Mouse (Mus musculus): ENCODE measurements at regions not wholly inside any gene's neighbourhood (a gene's known extent, or its start where the extent isn't known, plus 50 kb on each side); places are given as distances from the start of the nearest gene placed in this dataset.

DNA sequence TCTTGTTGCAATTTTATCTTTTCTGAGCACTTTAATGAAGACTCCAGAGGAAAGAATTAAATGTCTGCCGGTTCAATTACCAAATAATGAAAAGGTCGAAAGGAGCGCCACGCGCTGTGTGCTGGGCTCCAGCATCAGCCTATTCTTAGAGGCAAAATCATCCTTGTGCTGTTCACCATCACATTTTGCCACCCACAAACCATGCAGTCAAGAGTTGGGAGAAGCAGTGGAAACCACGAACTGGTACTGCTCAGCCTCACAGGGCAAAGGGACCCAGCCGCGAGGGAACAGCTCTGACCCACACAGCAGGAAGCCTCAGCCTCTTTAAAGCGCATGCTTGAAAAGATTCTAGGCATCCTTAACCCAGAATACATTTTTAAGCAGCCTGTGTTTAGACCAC, 134.0 kb upstream of the Pum3 start:
- DNase-seq (ENCODE audit: low spot score) = no peak

DNA sequence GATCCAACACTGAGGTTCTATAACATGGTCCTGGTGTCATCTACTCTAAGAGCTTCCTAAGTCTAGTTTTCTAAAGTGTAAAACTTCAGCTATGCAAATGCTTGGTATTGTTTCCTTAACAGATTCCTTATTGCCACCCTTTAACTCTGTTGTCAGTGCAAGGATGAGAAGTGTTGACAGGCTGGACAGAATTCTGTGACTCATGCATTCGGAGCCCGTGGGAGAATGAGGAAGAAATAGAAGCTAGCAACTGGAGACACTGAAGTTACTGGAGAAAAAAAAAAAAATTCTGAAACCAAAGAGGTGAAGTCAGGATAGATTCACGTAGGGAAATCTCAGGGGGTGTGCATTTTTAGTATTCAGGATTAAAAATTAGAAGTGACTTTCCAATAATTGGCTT, 128.6 kb upstream of the Pum3 start:
- no peak for DNase-seq (ENCODE audit: low spot score)

DNA sequence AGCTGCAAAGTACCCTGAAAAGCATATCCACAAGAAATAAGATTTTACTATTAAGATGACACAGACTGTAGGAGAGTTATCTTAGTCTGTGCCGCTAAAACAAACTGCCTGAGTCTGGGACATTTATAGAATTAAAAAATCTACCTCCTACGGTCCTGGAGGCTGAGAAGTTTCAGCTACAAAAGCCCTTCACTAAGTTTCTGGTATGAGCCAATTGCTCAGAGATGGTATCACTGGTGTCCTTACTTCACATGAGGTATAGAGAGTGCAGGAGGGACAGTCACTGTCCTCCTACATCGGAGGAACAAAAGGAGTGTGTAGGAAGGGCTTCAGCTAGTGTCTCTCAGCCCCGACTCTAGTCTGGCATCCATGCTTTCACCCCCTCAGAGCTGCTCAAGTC, 127.1 kb upstream of the Pum3 start:
- no peak for DNase-seq (ENCODE audit: low spot score)

DNA sequence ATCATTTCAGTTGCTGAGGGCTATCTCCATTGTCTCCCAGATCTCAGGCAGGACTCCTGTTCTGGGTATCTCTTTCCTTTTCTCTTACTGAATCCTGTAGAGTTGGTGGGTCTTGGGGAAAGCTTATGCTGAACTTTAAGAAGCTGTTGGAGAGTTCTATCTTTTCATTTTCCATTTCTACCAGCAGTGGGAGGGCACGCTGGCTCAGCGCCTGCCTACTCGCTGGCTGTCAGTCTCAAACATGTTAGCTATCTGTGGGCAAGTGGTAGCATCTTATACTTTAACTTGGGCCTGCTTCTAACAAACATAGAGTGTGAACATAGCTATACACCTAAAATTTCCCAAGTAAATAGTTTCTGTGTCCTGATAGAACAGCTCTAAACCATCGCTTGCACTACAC, 125.2 kb upstream of the Pum3 start:
- DNase-seq (ENCODE audit: low spot score) = no peak

DNA sequence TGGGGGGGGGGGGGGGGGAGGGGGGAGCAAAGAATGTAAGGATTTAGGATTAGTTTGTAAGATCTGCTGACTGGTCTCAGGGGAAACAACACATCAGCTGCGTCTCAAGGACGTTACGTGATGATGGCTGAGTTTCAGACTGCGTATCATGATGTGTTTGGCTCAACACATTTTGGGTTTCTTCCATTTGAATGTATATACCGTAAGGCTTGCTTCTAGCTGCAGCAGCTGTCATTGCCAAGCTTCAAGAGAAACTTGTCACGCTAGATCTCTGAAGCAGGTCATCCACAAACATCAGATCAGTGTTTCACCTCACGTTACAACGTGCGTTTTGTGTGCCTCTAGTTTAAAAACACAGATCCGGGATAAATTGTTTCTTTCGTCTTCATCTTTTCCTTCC, 123.6 kb upstream of the Pum3 start:
- no peak for DNase-seq (ENCODE audit: low spot score)

DNA sequence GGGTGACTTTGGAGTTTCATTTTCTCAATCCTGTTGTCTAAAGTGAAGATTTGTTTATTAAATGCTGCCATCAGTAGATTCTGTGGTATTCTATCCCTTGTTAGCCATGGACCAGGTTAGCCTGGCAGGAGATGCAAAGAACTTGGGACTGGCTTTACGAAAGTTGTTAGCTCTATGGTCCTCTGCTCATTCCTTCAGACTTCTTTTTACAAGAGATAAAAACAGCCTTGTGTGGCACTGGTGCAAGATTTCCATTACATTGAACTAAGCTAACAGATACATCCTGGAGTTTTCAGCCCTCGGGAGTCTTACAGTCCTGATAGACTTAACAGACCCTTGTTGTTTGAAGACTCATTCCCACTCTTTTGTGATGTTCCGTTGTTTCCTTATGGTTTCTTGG, 108.1 kb upstream of the Pum3 start:
- no peak for DNase-seq (ENCODE audit: low spot score)

DNA sequence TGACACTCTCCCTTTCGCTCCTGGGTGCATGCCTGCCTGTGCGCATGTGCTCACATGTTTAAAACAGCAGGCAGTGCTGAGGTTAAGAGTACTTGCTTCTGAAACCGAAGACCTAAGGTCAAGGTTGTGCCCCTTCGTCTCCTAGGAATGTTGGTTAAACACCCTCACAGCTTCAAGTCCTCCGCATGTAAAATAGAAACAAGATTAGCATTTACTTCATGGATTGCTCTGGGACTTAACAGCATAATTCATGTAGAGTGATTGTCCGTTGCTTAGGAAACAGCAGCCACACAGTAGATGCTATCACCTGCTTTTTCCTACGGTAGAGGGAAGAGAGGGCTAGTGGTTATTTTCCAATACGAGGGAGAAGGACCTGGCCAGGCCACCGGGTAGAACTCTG, 107.4 kb upstream of the Pum3 start:
- no peak for DNase-seq (ENCODE audit: low spot score)

DNA sequence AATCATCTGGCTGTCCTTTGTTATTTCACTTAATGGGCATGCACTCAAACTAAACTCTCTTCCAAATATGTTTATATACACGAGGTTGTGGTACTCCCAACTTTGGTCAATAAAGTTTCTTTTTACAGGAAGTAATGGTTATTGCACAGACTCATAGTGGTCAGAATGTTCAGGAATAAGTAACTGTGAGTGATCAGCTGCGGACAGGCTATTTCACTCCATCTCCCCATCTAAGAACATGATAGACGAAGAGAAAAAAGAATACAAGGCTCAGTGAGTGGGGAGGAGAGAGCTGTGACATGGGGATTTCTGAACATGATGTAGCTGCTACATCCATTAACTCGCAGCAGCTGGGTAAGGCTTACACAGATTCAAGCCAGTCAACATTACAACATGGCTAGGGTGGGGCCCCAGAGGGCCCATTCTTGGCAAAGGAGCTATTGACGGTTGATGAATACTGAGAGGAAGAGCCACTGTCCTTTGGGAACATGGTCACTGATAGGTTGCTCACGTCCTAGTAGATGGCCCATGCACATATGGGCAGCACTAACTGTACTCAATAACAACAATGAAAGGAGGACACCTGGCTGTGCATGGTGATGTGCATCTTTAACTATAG, 98.4 kb upstream of the Pum3 start:
- DNase-seq (ENCODE audit: low spot score) = no peak

DNA sequence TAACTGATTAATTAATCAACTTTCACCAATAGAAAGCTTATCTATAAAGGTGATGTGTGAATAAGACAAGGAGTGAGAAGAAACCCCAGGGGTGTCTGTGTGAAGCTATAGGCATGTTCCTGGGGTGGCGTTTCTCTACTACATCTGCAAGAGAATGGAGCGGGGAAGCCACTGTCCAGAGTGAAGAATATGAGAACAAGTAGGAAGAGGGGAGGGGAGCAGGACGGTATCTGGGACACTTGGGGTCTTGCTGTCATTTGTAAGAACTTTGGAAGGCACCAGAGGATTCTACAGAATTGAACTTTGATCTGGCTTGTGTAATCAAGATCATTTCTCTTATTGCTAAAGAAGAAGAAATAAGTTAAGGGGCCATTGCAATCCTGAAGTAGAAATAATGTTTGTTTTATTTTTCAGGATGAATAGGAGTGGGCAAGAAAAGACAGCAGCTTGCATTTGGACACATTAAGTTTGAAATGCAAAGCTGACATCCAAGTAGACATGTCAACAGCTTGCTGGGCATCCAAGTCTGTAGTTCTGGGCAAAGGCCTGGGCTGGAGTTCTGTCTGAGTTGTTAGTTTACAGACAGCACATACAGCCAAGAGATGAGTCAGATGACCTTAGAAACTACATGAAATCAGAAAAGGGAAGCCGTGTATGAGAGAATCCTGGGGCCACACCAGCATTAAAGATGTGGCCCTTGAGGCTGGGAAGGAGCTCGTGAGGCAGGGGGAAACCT, 89.9 kb upstream of the Pum3 start:
- DNase-seq (ENCODE audit: low spot score) = no peak

DNA sequence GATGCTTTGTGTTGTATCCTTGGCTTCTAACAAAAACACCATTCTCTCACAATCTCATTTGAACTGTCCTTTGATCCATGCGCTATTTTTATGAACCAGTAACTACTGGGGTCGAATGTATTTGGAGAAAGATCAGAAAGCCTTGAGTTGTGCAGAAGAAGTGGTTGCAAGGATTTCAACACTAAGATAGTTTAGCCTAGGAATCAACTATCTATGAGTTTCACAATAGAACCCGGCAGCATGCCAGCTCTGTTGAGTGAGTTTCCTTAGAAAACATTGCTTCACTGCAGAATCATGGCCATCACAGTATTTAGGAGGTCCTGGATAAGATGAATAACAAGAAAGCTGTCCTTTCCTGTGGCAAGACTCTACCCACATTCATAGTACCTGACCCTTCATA, 84.6 kb upstream of the Pum3 start:
- no peak for DNase-seq (ENCODE audit: low spot score)

DNA sequence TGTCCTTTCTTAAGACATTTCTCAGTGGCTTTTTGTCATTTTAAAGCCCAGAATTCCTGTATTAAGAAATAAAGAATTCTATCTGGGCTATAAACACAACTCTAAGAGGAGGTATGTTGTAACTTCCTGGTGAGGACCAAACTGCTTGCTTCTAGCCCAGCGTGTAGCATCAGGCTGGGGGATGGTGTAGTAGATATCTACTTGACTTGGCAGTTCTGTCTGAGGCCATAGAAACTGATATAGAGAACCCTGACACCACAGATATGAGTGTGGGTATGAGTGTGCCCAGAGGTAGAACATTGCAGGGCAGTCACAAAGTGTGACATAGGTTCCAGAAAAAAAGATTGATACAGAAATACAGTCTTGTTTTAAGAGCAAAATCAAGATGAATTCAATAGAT, 83.9 kb upstream of the Pum3 start:
- DNase-seq (ENCODE audit: low spot score) = no peak

DNA sequence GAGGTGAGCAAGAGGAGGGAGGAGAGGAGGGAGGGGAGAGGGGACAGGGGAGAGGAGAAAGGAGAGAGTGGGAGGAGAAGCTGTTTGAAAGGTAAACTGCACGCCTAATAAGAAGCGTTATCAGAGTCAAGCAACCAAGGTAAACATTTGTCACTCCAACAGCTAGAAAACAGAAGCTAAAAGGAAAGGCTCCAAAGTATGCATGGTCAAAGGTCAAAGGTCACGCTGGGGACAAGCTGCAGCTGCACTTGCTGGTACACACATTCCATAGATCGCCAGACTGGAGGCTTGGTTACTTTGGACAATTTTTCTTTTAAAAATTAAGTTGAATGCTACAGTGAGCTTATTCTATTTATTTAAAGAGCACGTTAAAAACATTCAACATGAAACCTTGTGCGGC, 81.7 kb upstream of the Pum3 start:
- no peak for DNase-seq (ENCODE audit: low spot score)

DNA sequence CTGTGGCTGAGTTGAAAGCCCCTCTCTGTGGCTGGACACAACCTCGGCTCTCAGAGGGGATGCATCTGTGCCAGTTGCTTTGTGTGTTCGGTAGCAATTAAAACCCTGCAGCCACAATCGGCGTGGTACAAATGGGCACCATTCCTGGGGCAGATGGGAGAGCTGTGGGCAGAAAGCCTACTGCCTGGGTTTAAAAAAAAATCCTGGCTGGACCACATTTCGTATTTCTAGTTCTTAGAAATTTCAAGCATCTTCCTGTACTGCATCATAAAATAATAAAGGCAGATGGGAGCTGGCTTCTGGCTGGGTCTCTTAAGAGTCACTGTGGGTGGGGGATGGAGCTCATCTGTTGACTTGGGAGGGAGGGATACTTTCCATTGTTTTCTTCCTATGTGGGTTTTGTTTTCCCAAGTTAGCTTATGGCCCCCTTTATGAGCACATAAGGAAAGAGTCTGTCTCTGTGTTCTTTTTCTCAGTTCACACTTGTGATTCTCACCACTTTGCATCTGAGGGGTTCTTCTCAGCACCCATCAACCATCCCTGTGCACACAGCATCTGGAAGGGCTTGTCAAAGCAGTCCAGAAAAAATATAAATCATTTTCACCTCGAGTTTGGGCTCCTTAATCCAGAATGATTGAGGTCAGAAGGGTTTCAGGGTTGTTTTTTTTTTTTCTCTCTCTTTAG, 80.5 kb upstream of the Pum3 start:
- DNase-seq (ENCODE audit: low spot score) = no peak

DNA sequence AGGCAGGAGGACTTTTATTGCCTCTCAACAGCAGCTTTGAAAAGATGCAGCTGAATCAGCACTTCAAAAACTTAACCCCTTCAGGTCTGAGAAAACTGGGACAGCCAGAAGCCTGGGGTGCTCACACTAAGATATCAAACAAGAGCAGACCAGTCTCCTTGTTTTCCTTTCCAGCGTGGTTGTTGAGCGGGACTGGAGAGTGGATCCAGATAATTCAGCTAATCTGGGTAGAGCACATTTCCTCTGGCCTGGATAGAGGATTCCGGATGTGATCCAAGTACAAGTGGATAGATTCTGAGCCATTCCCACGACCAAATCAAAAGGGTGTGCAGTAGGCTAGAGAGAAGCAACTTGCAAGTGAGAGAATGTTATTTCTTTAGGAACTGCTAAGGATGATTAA, 68.7 kb upstream of the Pum3 start:
- no peak for DNase-seq (ENCODE audit: low spot score)

DNA sequence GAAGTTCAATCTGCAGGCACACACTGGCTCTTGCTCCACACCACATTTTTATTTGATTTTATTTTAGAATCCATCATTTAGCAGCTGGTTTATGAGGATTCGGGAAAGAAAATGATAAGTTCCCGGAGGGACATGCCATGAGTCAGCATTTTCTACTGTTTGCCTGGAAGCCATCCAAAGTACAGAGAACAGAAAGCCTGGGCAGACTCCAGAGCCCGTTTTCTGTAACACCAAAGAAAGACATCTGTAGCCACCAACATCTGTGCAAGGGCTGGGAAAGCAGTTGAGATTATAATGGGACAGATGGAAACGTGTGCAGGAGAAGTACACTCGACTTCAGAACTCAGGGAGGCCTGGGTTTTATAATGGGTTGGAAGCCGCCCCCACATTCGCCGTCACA, 62.8 kb upstream of the Pum3 start:
- peak; percentile 6 for DNase-seq (ENCODE audit: low spot score)

DNA sequence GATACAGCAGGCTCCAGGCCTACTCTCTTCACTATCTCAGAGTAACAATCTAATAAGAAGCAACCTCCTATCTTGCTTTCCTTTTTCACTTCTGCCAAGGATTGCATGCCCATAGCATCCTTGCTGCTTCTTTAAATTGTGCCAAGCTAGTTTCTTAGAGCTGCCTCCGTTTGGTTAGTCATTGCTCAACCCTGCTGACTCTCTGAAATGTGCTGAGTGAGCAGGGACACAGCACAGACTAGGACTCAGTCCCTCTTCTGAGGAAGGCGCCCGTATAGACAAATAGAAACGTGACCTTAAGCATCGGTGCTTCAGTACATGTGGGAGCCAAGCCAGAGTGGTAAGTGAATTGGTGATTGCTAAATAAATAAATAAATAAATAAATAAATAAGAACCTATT, 62.2 kb upstream of the Pum3 start:
- no peak for DNase-seq (ENCODE audit: low spot score)

DNA sequence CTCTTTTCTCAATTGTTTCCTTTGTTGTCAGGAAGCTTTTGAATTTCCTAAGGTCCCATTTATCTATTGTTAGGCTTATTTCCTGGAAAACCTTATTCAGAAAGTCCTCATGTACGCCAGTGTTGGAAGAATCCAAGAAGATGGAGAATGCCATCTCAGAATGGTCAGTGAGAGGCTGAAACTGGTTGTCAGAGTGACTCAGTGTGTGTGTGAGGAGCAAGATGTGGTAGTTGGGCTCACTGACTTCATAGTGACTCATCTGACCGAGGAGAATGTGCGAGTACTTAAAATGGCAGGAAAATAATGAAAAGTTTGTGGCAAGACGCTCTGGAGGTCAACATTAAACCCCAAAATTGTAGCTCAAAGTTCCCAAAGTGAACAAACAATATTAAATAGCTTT, 59.4 kb upstream of the Pum3 start:
- no peak for DNase-seq (ENCODE audit: low spot score)
